Mouse (Mus musculus) liver, adult 2 months (tissue): ENCODE data around the gene Upf3b.

Source experiments
- CTCF ChIP-seq: fragments of 200-500 bp; IDR thresholded peaks from 2 replicates; pipeline ENCODE4 v1.5.1; 2011; ENCODE audit warnings: low read depth, low read length, control low read depth
- POLR2A ChIP-seq: fragments of 200-500 bp; IDR thresholded peaks from 2 replicates; pipeline ENCODE4 v1.6.1; 2011; ENCODE audit warnings: low read length, control low read depth; ENCODE audit not compliant: insufficient read depth; ENCODE audit errors: extremely low read depth

DNA sequence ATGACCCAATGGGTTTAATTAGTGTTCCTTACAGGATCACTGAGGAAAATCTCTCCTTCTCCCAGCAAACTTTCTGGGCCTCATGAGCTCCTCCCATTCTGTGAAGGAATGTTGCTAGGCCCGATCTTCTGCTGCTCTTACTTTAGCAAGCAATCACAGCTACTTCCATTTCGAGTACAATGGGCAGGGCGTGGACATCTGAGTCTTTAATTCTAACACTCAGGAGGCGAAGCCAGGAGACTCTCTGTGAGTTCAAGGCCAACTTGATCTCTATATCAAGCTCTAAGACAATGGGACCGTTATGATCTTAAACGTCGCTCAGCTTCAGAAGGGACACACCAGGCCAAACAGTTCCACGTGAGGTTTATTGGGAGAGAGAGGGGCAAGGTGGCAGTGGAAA lies 33.5 kb downstream of the Upf3b start:
- TF ChIP-seq CTCF (no peak), POLR2A (no peak)
